Mouse (Mus musculus) frontal cortex, adult (tissue): ENCODE results near the gene N4bp3.
"Not testable (repeated sequence)": the region's sequence is repeated elsewhere in the genome, so short reads cannot be mapped to it uniquely, and the experiment has no call there.

Experiments used
- ATAC-seq: cut with Nextera tagmentation; 2 replicates; pipeline ENCODE4 v1.9.2; 2017; ENCODE audit warnings: mild to moderate bottlenecking, moderate library complexity, mixed read lengths; ENCODE audit not compliant: low TSS enrichment

The N4bp3 gene

DNA sequence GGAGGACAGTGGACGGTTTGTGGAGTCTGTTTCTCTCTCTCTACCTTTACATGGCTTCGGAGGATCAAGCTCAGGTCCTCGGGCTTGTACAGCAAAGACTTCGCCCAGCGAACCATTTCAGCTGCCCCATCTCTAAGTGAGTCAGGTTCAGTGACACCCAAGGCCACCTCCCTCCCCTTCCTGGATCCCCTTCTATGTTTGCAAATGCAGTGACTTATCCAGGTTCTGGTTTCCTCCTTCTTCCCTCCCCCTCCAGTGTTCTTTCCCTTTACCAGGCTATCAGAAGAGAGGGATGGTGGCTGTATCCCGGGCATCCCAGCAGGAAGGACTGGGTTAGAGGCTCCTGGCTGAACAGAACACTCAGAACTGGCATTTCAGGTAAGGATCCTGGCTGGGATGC lies 3.1 kb upstream of the N4bp3 start:
- ATAC-seq, result no peak

DNA sequence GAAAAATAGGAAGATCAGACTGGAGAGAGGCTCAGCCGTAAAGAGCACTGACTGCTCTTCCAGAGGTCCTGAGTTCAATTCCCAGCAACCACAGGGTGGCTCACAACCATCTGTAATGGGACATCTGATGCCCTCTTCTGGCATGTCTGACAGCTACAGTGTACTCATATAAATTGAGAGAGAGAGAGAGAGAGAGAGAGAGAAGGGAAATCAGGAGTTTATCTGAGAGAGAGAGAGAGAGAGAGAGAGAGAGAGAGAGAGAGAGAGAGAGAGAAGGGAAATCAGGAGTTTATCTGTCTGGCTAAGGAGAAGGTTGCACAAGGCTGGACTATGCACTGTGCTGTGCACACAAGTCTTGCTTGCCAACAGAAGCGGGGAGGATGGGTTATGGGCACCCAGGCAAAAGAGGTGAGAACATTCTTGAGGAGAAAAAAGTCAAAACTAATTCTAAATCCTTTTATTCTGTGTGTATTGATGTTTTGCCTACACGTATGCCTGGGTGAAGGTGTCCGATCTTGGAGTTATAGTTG lies 2.3 kb upstream of the N4bp3 start:
- ATAC-seq, result no peak

DNA sequence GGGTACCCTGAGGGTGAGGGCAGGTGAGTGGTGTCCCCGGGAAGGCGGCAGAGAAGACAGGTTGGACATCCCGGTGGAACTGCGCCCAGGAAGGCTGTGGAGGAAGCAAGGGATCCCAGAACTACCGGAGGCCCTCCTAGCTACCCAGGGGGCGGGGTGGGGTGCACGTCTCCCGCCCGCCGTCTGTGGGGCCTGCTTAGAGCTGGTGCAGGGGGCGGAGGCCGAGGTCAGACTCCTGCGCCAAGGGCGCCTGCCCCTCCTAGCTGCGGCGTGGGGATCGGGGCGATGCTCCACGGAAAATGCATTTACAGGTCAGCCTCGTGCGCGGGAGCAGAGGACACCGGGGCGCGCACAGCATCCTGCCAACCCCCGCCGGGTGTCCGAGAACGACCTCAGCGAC lies 381 bp downstream of the N4bp3 start:
- 0 out of 2 replicates have a peak, but pooled peaks have one; percentile 4 for ATAC-seq

DNA sequence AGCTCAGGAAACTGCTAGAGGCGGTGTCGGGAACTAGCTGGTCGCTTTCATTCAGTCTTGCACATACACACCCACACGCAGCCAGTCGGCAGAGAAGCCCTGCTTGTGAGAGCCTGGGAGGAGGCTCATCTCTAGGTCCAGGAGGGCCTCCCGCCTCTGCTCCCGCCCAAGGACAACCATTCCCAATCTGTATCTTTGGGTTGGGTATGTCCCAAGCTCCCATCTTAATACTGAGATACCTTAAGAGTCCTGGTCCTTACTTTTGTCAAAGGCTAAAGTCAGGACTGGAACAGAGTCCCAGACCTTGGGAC lies 798 bp downstream of the N4bp3 start:
- peak; percentile 75 for ATAC-seq

DNA sequence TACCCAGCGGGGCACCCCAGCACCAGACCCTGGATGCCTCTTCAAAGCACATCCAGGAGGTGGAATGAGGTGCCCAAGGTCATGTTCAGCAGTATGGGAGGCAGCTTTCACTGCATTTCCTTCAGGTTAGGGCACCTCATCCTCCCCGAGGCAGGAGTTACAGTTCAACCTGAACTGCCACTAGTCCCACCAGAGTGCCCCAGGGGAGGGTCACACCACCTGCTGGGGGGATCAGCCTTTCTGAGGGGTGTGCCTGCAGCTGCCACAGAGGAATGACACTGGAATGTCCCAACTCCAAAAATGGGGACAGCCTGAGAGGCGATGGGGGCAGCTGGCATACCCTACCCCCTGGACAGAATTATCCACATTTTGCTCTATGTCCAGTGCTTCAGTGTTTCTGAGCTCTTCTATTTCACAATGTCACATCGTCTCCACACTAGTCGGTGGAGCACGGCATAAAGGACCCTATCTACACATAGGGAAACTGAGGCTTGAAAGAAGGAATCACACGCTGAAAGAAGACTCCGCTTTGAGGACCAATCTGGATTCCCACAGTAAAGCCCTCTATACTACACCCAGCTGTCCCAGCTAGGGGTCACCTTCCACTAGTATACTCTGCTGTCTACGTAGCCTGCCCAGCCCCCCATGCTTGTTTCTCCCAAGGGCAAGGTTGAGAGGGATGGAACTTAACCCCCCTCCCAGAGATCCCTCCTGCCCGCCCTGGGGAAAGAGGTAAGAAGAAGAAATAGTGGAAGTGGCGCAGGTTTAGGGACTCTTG lies 1.3 kb downstream of the N4bp3 start:
- ATAC-seq, result 0 out of 2 replicates have a peak, but pooled peaks have one; percentile 2

DNA sequence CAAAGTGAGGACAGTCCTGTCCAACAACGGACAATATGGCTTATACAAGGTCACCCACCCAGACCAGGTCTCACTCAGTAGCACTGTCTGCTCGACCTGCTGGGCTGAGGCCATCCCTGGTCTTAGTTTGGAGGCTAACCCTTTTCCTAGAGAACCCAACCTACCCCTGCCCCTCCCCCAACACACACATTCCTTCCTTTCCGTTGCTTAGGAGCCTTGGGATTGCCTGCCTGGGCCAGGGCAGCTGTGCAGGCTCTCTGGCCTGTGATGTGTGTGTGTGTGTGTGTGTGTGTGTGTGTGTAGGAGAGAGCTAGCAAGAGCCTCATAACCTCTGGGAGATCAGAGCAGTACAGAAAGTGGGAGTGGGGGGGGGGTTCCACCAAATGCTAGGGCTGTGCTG lies 2.1 kb downstream of the N4bp3 start:
- ATAC-seq, result no peak

DNA sequence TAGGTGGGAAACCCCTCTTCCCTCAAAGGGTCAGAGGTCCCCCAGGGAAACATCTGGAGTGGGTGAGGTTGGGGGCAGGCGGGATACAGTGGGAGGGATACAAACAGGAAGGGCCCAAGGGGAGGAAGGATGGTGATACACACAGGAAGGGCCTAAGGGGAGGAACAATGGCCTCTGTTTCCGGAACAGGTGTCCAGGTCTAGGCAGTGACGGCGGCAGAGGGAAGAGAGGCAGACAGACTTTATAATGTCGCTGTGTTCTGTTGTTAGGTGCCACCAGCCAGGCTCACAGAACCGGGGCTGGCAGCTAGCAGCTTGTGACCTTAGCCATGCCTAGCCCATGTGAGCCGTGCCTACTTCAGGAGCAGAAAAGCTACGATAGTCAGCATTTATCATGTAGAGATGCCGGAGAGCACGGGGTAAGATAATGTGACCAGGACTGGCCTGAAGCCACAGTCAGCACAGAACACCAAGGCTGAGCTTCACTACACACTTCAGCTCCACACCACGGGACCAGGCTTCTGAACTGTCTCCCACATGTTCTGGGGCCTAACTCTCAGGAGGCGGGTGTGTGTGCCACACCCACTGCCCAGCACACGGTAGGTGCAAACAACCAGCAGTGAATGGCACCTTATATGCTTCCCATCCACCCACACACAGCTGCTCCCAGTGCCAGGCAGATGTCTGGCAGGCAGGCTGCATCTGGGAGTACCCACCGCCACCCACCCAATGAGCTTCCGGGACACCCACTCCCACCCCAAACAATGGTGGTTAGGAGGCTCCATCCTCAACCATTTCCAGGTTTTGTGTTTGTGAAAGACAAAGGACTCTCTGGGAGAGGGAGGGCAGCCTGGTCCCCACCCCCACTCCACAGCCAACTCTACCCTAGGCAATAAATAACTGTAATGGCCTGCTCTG lies 3.6 kb downstream of the N4bp3 start:
- peak; percentile 29 for ATAC-seq

DNA sequence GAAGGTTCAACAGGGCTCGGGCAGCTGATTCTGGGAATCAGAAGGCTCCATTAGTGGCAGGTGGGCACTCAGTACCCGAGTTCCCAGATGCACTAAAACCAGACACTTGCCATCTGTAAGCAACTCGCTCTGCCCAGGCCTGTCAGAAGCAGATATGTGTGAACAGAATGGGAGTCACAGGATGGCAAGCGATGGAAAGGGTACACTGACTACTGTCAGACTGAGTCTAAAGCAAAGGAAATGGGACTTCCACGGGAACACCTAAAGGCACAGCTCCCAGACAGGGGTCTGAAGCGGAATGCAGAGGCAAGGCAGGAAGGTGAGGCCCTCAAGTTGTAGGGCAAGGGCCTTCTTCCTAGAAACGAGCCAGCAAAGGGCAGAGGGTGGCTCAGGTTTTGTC lies 4.4 kb downstream of the N4bp3 start:
- no peak for ATAC-seq

DNA sequence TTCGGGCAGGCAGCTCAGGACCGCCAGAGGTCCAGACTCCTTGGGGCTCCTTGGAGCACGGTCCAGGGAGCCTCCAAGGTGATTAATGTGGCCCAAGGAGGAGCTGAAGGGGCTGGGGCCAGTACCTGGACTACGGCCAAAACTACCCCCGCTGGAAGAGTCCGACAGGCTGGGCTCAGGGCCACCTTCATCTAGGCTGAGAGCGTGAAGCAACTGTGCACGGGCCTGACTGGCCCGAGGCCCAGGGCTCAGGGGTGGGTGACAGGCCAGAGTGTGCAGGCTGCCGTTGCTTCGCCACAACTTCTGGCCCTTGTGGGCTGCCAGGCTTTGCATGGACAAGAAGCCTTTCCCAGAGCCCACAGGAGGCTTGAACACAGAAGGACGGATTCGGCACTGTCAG lies 5.3 kb downstream of the N4bp3 start:
- ATAC-seq, result no peak

DNA sequence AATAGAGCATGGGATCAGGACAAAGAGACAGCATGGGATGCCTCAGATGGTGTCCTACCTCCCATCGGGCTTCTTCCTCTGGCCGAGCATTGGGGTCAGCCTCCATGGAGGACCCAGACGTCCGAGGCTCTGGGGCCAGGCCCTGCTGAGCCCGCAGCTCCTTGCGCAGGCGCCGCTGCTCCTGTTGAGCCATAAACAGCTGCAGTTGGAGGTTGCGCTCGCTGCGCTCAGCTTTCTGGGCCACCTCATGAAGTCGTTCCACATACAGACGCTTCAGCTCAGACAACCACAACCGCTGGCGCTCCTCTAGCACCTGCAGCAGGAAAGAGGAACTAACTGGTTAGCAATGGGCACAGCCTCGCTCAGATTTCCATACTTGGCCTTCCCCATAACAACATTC lies 6.4 kb downstream of the N4bp3 start:
- ATAC-seq, result no peak

DNA sequence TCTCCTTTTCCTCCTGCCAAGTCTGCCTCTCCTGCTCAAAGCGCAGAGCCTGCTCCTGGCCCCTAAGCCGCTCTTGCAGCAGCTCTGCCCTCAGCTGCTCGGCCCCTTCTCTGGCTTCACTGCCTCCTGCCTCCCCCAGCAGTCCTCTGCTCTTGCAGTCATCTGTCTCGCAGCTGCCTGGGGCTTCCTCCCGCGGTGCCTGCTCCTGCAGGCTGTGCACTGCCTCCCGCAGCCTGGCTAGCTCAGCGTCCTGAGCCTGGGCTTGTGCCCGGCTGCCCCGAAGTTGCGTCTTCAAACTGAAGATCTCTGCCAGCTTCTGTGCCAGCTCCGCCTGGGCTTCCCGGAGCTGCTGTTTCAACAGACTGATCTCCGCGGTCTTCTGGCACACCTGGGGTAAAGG lies 6.9 kb downstream of the N4bp3 start:
- peak; percentile 10; the same call in 1 of the 2 replicates for ATAC-seq

DNA sequence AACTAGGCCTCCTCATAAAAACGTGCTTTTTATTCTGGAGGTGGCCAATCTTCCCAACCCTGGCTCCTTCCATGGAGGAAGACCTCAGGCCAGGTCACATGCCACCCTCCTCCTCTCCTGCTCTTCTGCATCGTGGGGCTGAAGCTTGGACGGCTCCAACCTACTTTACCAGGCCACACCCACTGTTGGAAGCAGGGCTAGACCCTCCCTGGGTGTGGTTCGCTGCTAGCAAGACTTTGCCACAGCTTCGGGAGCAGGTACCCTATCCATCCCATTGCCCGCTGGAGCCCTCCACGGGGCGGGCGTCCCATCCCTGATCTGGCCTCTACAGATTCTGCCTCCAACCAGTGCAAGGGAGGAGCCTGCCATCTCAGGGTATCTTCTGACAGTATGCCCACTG lies 7.4 kb downstream of the N4bp3 start:
- no peak; the same call in 1 of the 2 replicates for ATAC-seq

DNA sequence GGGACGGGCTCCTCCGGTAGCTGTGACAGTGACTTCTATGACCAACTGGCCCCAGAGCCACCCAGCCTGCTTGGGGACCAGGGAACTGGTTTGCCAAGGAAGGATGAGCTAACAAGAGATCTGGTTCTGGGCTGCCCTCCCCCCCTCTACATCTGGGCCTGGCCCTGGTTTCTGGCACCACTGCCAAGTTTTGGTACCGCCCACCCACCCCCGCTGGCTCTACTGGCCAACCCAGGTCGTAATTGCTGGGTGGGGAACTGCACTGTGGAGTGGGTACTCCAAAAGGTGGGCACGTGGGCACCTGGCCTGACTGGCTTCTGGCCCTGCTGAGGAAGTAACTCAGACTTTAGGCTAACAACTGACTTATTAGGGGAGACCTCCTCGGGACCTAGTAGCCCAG lies 9.9 kb downstream of the N4bp3 start:
- no peak for ATAC-seq

DNA sequence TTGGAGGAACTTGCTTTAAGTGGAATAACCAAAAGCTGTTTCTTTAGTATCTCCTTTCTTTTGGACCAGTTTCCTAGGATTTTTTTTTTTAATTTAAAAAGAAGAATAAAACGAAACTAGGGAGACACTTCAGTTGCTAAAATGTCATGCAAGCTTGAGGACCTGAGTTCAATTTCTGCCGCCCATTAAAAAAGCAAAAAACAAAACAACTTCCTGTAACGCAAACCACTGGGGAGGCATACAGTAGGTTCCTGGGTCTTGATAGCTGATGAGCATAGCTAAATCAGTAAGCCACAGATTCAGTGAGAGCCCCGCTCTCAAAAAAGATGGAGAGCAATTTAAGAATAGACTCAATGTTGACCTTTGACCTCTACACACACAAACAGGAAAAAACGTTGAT lies 12.1 kb downstream of the N4bp3 start:
- ATAC-seq, result no peak

DNA sequence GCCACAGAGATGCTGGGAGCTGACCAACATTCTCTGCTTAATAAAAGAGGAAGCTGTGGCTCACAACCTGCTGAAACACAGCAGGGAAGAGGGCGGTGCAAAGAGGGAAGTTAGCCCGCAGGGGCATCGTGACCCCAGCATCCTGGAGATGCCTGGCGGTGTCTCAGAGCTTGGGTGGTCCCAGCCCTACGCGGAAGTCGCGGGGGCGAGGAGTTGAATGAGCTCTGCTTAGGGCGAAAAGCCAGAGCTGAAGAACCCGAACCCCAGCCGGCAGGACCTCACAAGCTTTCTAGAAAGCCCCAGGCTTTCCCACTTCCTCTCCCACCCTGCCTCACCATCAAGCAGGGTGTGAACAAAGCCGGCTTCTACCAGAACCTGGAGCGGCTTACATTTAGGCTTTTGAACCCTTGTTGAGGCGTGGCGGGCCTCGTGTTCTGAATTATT lies 12.6 kb downstream of the N4bp3 start:
- ATAC-seq, result no peak

DNA sequence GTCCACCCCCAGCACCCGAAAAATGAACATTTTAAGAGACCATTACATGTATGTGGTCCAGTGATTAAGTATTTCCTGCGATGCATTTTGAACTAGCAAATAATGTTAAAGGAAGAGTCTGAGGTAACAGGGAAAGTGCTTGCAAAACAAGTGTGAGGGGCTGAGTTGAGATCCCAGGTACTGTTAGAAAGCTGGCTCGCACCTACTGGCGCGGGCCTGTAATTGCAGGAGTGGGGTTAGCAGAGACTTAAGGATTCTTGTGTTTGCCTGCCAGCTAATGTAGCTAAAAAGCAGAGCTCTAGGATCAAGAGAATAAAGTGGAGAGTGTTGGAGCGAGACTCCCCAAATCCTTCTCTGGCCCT lies 14.3 kb downstream of the N4bp3 start:
- peak; percentile 51 for ATAC-seq

DNA sequence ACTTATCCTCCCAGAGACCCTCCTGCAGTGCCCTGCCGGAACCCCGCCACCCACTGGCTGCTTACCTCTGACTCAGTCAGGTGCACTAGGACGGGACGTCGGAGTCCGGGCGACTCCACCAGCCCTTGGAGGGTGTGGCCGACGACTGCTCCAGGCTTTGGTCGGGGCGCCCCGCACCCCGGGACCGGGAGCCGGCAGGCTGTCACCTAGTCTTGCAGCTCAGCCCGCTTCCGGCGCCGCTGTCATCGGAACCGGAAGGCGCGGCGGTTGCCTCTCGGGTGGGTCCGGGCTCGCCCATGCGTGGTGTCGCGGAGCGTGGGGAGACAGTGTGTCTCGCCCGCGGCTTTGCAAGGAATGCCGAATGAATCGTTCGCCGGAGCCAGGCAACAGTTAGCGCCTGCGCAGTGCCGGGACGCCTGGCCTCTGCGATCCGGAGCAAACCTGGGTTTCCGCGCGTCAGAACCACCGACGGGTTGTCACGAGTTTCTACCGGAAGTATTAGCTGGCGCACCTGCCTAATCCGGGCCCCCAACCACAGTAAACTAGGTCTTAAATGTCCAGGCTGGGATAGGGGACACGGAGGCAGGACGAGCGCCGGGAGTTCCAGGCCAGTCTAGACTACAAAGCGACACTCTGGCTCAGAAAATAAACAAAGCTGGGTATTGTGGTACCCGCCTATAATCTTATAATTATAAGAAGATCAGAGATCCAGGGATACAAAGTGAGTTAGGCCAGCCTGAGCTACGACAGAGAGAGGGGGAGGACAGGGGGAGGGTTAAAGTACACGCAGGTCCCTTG lies 14.9 kb downstream of the N4bp3 start, which contains the start of gene Rmnd5b:
Gene Rmnd5b, minus strand, starts transcription at position 372 of the 798 bp plus-strand sequence.
- peak; percentile 93 for ATAC-seq

DNA sequence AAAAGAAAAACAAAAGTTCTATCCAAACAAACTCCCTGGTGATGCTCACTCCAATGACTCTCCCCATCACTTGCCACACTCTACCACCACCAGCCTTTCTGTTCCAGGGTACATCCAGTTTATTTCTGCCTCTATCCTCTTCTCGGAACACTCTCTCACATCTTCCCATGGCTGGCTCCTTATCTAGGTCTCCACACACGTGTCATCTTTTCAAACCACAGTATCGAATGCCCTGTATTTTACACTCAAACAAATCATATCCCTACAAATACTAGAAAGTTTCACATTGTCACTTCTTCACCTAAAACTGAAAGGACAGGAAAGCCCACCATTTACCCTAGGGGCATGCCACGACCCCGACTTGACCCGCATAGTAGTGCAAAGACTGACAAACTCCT lies 15.5 kb downstream of the N4bp3 start:
- ATAC-seq, result no peak

DNA sequence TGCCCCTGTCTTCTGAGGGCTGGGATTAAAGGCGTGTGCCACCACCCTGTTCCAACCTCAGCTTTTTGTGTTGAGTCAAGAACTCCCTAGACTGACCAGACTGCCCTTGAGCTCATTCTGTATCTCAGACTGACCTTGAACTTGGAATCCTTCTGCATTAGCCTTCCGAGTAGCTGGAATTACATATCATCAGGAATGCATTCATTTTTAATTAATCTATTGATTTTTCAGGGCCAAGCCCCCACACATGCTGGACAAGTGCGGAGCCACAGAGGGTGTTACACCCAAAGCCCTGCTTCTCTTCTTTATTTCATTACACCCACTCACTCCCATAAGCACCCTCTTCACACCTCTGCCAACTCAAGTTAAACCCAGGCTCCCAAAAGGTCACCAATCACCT lies 16.9 kb downstream of the N4bp3 start:
- ATAC-seq, result no peak

DNA sequence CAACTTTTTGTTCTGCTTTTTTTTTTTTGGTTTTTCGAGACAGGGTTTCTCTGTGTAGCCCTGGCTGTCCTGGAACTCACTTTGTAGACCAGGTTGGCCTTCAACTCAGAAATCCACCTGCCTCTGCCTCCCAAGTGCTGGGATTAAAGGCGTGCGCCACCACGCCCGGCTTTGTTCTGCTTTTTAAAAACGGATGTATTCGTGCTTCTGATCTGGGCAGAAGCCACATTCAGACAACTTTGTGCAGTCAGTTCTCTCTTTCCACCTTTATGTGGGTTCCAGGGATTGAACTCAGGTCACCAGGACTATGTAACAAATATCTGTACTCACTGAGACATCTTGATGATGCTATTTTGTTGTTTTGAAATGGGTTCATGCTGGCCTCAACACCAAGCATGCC lies 17.4 kb downstream of the N4bp3 start:
- ATAC-seq, result not testable (repeated sequence)

DNA sequence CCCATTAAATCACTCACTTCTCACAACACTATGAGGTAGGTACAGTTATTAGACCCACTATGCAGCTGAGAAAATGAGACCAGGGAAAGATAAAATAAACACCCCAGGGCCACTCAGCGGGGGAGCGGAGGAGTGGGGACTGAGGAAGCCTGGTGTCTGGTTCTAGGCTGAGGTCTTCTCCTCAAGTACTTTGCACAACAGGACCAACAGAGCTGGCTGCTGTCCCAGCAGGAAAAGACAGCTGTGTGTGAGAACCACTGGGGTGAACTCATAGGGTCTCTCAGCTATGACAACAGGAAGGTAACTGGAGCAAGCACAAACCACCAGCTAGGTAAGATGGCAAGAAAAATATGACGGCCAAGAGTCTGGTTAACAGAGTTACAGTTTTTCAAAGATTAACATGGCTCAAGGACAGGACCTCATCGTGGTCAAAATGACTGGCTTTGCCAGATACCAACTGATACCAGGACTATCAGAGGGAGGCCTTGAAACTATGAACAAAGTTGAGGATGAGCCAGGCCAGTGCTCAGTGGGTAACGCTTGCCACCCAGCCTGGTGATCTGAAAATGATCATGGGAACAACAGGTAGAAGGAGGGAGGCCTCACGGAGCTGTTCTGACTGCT lies 18.4 kb downstream of the N4bp3 start:
- ATAC-seq, result no peak
